Mouse (Mus musculus) erythroblast, adult 5-6 weeks (primary cell): Measurements from ENCODE around the gene Gabra1. TPM values are rescaled to one million over a fixed set of nuclear protein-coding genes. Genes with fewer than 3 reads are reported as not detected.

Experiments used
- ATAC-seq: replicated peaks from 2 replicates; pipeline ENCODE4 v1.8.0; 2016; ENCODE audit warnings: moderate number of reproducible peaks, mild to moderate bottlenecking, moderate TSS enrichment, inconsistent platforms; ENCODE audit not compliant: poor library complexity, low FRiP score, severe bottlenecking
- total RNA-seq, 2 experiments: library from RNA; stranded (forward) in 1 of 2; stranded (reverse) in 1 of 2; fragments of 150-400 nt in 1 of 2; fragments of 200-764, 138-1000 nt in 1 of 2; gene quantifications; 2 replicates each; pipeline versions ENCODE4 v1.2.3 to v1.2.4; 2015 to 2017; ENCODE audit warnings: low replicate concordance in 2 of 2

Gene Gabra1
- not detected in 2 replicates for total RNA-seq (2015; ENCODE audit: low replicate concordance)
- total RNA-seq (2017; ENCODE audit: low replicate concordance), result not detected in 2 replicates

DNA sequence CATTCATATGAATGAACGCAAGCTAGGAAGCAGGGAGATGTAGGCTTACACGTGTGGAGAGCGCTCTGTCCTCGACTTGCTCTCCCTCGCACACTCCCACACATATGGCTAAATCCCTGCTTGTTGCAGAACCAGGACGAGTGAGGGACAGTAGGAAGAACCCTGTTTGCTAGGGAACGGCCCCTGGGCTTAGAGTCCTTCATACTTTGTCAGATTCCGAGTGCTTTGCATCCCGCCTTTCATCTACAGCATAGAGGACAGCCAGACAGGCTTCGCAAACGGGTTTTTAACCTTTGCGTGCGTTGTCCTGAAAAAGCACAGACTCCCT lies at the start of gene Gabra1:
Gene Gabra1, minus strand, starts transcription at position 106 of the 328 bp plus-strand sequence.
- no peak for ATAC-seq

DNA sequence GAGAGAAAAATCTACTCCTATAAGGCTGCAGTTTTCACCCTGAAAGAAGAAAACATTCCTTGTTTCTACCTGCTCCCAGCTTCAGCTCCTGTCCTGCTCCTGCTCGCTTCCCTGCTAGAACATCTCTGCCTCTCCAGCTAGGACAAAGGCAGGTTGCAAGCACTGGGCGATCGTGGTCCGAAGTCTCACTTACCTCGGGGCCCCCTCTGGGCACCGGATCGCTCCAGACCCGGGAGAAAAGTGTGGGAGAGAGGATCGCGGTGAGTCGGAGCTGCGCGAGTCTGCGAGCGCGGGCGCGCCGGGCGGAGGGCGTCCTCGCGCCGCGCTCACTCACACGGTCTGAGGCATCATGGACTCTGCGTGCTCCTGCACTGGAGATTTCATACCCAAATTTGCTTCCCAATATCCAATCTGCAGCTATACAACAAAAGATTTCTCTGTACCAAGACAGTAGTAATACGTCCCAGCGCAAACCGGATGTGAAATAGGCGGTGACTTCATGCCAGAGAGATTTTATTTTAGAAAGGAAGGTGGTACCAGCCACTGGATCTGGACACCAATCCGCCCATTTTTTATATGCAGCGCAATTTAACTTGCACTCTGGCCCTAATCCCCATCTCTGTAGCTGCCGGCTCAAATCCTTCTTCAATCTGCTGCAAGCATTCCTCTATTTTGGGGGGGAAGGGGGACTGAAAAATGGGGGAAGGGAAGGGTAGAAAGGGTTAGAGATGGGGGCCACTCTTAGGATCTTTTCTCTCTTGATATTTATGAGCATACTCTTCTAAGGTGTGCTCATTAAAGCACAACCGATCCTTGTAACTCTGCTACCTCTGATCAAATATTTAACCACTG lies 531 bp downstream of the Gabra1 start:
- no peak for ATAC-seq

DNA sequence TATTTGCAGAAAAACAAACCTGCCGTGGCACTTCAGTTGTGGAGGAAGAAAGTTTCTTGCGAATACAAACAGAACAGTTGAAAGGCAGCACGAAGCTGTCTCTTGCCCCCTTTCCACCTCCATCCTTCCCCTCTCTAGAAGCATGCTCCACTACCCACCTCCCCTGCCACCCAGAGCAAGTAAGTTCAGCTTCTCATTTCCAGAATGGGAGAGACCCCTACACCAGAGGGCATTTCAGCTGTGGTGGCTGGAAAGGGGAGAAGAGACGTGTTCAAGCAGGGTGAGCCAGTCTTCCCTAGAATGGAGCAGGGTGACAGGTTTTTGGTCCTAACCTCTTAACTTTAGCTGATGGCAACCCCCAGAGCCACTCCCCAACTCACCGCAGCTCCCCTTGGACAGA lies 1.3 kb downstream of the Gabra1 start:
- no peak for ATAC-seq

DNA sequence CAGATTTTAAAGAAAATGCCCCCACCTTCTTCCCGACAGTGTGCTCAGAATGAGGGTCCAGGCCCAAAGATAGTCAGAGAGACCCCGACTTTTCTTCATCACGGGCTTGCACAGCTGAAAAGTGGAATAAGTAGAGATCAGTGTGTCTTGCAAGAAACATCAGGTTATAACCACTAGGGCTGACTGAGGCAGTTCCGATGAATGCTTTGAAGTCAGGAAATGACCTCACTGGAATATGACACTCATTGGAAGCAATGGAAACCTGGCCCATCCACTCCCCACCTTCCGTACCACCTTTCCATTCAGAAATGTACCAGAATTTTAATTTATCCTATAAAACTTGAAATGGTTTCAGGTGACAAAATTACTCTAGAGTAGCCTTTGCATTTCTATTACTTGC lies 3.2 kb downstream of the Gabra1 start:
- ATAC-seq, result no peak

DNA sequence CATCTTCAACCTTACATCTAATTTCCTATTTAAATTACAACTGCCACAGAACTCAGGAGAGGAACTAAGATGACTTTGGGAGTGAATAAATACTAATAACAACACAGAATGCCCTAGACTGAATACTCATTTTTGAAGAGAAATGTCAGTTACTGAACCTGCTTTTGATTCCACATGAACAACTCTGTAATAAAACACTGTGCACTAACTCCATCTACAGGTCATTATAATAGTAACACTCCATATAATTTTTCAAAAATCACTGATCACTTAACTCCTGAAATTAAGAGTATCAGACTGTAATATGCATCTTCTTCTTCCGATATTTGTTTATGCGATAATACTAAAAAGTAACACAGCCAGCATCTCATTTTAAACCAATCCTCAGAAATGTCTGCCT lies 4.4 kb downstream of the Gabra1 start:
- no peak for ATAC-seq

DNA sequence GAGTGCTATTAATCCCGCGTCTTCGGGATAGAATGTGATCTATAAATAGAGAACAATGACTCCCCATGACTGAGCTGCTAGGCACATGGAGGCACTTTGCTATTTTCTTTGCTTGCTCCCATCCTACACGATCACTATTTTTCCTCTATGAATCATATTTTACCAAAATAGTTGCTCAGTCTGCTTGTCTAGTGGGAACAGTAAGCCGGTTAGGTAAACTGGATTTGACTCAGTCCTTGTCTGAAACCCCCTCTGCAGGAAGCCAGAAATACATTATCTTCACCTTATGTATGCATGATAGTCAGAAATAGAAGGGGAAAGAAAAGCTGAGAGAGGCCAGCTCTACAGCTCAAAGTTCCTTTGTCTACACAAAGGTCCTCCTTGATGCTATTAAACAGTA lies 31.3 kb downstream of the Gabra1 start:
- no peak for ATAC-seq

DNA sequence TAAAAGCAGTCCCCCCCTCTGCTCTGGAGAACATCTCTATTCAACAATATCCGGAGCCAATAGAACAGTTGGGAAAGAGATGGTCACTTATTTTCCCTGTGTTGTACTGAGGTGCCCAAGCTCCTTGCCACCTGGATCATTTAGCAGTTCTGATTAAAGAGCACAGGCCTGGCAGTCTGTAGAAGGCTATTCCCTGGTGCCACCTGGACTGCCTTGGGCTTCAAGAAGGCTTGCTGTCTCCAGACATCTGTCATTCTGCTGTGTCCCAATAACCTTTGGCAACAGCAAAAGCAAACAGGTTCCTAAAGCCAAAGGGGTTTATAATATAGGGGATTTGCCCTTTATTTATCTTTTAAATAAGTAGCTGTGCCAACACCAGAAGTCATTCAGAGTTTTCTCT lies 65.8 kb downstream of the Gabra1 start:
- no peak for ATAC-seq

DNA sequence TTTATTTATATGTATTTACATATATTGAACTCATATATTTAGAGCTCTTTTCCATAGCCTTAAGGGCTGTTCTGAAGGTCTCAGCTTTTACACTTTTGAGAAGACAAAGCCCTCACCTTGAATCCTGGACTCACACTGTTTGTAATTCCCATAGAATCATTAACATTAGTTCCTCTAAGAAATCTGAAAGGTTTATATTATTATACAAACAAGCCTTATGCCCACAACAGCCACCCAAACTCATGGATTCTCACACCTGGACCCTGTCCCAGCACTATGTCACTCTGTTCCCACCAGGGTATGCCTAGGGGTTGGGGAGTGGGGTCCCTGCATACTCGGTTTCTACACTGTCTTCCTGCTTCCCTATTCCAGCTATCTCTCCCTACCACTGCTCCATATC lies 72.7 kb downstream of the Gabra1 start:
- ATAC-seq, result no peak

DNA sequence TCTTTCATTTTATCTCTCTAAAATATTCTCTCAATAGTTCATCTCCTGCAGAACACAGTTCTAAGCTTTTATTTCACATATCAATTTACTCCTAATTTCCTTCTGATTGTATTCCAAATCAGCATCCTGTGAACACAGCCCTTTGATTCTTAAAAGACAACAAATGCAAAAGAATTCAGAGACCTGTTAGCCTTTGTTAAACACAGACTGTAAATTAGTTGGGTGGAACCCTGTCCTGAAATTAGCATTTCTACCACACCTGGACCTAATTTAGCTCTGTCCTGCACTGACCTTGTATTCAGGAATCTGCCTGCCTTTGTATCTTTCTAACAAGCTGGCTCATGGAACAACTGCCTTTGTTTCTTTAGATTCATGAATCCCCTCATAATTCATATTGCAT lies 73.1 kb downstream of the Gabra1 start:
- ATAC-seq, result no peak

DNA sequence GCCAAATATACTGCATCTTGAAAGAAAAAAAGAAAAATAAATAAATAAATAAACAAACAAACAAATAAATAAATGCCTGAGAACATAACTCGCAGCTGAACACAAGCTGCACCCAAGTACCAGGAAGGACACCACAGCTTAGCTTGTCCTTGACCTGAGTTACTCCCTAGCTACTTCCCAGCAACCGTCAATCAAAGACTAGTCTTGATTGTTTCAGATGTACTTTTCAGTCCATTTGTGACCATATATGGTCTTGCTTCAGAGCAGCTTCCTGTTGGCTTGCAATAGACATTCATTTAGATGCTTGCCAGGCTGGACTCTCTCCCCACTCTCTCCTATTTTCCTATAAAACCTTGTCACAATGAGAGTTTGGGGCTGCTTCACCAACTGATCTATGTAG lies 87.2 kb downstream of the Gabra1 start:
- ATAC-seq, result no peak

Other genes with a start within 250 kb of the Gabra1 start
- gene Gabrg2, start 182.1 kb downstream of the Gabra1 start, total RNA-seq (2015; ENCODE audit: low replicate concordance), result not detected in 2 replicates
- not detected in 2 replicates for gene Gabrg2, start 182.1 kb downstream of the Gabra1 start, total RNA-seq (2017; ENCODE audit: low replicate concordance)
- gene Gabra6, start 138.1 kb upstream of the Gabra1 start, total RNA-seq (2015; ENCODE audit: low replicate concordance), result not detected in 2 replicates
- gene Gabra6, start 138.1 kb upstream of the Gabra1 start, total RNA-seq (2017; ENCODE audit: low replicate concordance), result not detected in 2 replicates
- not detected in 2 replicates for gene Gabrb2, start 236.8 kb upstream of the Gabra1 start, total RNA-seq (2015; ENCODE audit: low replicate concordance)
- gene Gabrb2, start 236.8 kb upstream of the Gabra1 start, total RNA-seq (2017; ENCODE audit: low replicate concordance), result 0.56 TPM in 1 of 2 replicates, not detected in the other